Mouse (Mus musculus): ENCODE data around the gene Sik3. TPM values are rescaled to one million over a fixed set of nuclear protein-coding genes. Genes with fewer than 3 reads are reported as not detected.

Sik3 gene
- polyA plus RNA-seq, 1 experiment from 2014 or later: 3.9 TPM

- no peak for DNase-seq (ENCODE audit: low spot score)
- Histone ChIP-seq H3K36me3 (no peaks in the 10 kb centered on the region), H3K27me3 (ENCODE audit: low read depth, poor library complexity, severe bottlenecking) (peaks cover 3% of the 10 kb centered on the region), H3K27ac (replicated peaks) (no peak overlapping the region), H3K4me1 (peaks cover 5% of the 10 kb centered on the region; the same call in 1 of the 2 replicates), H3K9me3 (replicated peaks) (no peaks in the 10 kb centered on the region), H3K4me3 (no peak overlapping the region)
- WGBS: 66% methylated on average over 5 of the region's 5 CpGs
Measured at GRCm38 (mm10) chr9:46006224-46006623, 6.4 kb upstream of the Sik3 start.

- no peak overlapping the region for H3K27ac ChIP-seq (replicated peaks)
- DNase-seq (ENCODE audit: low spot score): no peak
- H3K4me1 ChIP-seq: peaks cover 26% of the 10 kb centered on the region
- H3K27me3 ChIP-seq (ENCODE audit: low read depth, poor library complexity, severe bottlenecking): peaks cover 6% of the 10 kb centered on the region
- H3K36me3 ChIP-seq: no peaks in the 10 kb centered on the region
- 71% methylated on average over 7 of the region's 7 CpGs for WGBS
- no peak overlapping the region for H3K4me3 ChIP-seq
- no peaks in the 10 kb centered on the region for H3K9me3 ChIP-seq (replicated peaks)
Measured at GRCm38 (mm10) chr9:46008931-46009668, 3.5 kb upstream of the Sik3 start.

- no peak overlapping the region for H3K27ac ChIP-seq (replicated peaks)
- no peaks in the 10 kb centered on the region for H3K9me3 ChIP-seq (replicated peaks)
- H3K27me3 ChIP-seq (ENCODE audit: low read depth, poor library complexity, severe bottlenecking): peaks cover 6% of the 10 kb centered on the region
- DNase-seq (ENCODE audit: low spot score): no peak
- no peak overlapping the region for H3K4me3 ChIP-seq
- peaks cover 32% of the 10 kb centered on the region for H3K4me1 ChIP-seq
- no peaks in the 10 kb centered on the region for H3K36me3 ChIP-seq
- 69% methylated on average over 1 of the region's 1 CpGs for WGBS
Measured at GRCm38 (mm10) chr9:46009669-46009983, 3.0 kb upstream of the Sik3 start.

- no peaks in the 10 kb centered on the region for H3K9me3 ChIP-seq (replicated peaks)
- H3K27ac ChIP-seq (replicated peaks): peak overlapping the region; percentile 98; the same call in 1 of the 2 replicates
- peak overlapping the region; percentile 98 for H3K4me3 ChIP-seq
- H3K36me3 ChIP-seq: no peaks in the 10 kb centered on the region
- WGBS: 74% methylated on average over 3 of the region's 3 CpGs
- peaks cover 6% of the 10 kb centered on the region for H3K27me3 ChIP-seq (ENCODE audit: low read depth, poor library complexity, severe bottlenecking)
- peaks cover 49% of the 10 kb centered on the region for H3K4me1 ChIP-seq
- DNase-seq (ENCODE audit: low spot score): no peak
Measured at GRCm38 (mm10) chr9:46011094-46011970, 1.3 kb upstream of the Sik3 start.

- no peak for DNase-seq (ENCODE audit: low spot score)
- Histone ChIP-seq H3K4me3 (peak overlapping the region; percentile 98), H3K4me1 (peaks cover 52% of the 10 kb centered on the region), H3K9me3 (replicated peaks) (no peaks in the 10 kb centered on the region), H3K27me3 (ENCODE audit: low read depth, poor library complexity, severe bottlenecking) (peaks cover 6% of the 10 kb centered on the region), H3K36me3 (peaks cover 1% of the 10 kb centered on the region; the same call in 1 of the 2 replicates), H3K27ac (replicated peaks) (peak overlapping the region; percentile 98)
- under 1% methylated on average over 46 of the region's 46 CpGs for WGBS
Measured at GRCm38 (mm10) chr9:46013009-46013586, 478 bp downstream of the Sik3 start.

- WGBS: 5% methylated on average over 5 of the region's 5 CpGs
- Histone ChIP-seq H3K9me3 (replicated peaks) (no peaks in the 10 kb centered on the region), H3K36me3 (peaks cover 6% of the 10 kb centered on the region; the same call in 1 of the 2 replicates), H3K27ac (replicated peaks) (peak overlapping the region; percentile 98), H3K27me3 (ENCODE audit: low read depth, poor library complexity, severe bottlenecking) (peaks cover 6% of the 10 kb centered on the region), H3K4me3 (peak overlapping the region; percentile 98), H3K4me1 (peaks cover 52% of the 10 kb centered on the region)
- no peak for DNase-seq (ENCODE audit: low spot score)
Measured at GRCm38 (mm10) chr9:46013616-46014015, 996 bp downstream of the Sik3 start.

- H3K4me3 ChIP-seq: peak overlapping the region; percentile 98
- H3K27ac ChIP-seq (replicated peaks): peak overlapping the region; percentile 49; the same call in 1 of the 2 replicates
- H3K4me1 ChIP-seq: peaks cover 52% of the 10 kb centered on the region
- peaks cover 6% of the 10 kb centered on the region for H3K27me3 ChIP-seq (ENCODE audit: low read depth, poor library complexity, severe bottlenecking)
- H3K9me3 ChIP-seq (replicated peaks): no peaks in the 10 kb centered on the region
- 1% methylated on average over 10 of the region's 10 CpGs for WGBS
- H3K36me3 ChIP-seq: peaks cover 12% of the 10 kb centered on the region
- peak; percentile 55 for DNase-seq (ENCODE audit: low spot score)
Measured at GRCm38 (mm10) chr9:46014251-46014681, 1.6 kb downstream of the Sik3 start.

GRCm38 (mm10) chr9:46015081-46015551 is 2.5 kb downstream of the Sik3 start:
- 58% methylated on average over 8 of the region's 8 CpGs for WGBS

GRCm38 (mm10) chr9:46015831-46016230 is 3.2 kb downstream of the Sik3 start:
- H3K9me3 ChIP-seq (replicated peaks): no peaks in the 10 kb centered on the region
- no peak for DNase-seq (ENCODE audit: low spot score)
- peaks cover 22% of the 10 kb centered on the region for H3K36me3 ChIP-seq
- peaks cover 52% of the 10 kb centered on the region for H3K4me1 ChIP-seq
- WGBS: 41% methylated on average over 9 of the region's 9 CpGs
- H3K27ac ChIP-seq (replicated peaks): no peak overlapping the region
- H3K4me3 ChIP-seq: no peak overlapping the region
- peaks cover 6% of the 10 kb centered on the region for H3K27me3 ChIP-seq (ENCODE audit: low read depth, poor library complexity, severe bottlenecking)

More at GRCm38 (mm10) chr9:46015081-46015551, 2.5 kb downstream of the Sik3 start:
- Histone ChIP-seq H3K27me3 (ENCODE audit: low read depth, poor library complexity, severe bottlenecking) (peaks cover 6% of the 10 kb centered on the region), H3K9me3 (replicated peaks) (no peaks in the 10 kb centered on the region), H3K36me3 (peaks cover 19% of the 10 kb centered on the region), H3K4me1 (peaks cover 52% of the 10 kb centered on the region), H3K4me3 (peak overlapping the region; percentile 98), H3K27ac (replicated peaks) (no peak overlapping the region)
- peak; percentile 13 for DNase-seq (ENCODE audit: low spot score)

- Histone ChIP-seq H3K4me3 (no peak overlapping the region), H3K9me3 (replicated peaks) (no peaks in the 10 kb centered on the region), H3K27me3 (ENCODE audit: low read depth, poor library complexity, severe bottlenecking) (peaks cover 2% of the 10 kb centered on the region), H3K27ac (replicated peaks) (no peak overlapping the region), H3K36me3 (peaks cover 28% of the 10 kb centered on the region), H3K4me1 (peaks cover 48% of the 10 kb centered on the region)
- no peak for DNase-seq (ENCODE audit: low spot score)
- 65% methylated on average over 4 of the region's 4 CpGs for WGBS
Measured at GRCm38 (mm10) chr9:46016417-46016816, 3.8 kb downstream of the Sik3 start.

- peaks cover 29% of the 10 kb centered on the region for H3K36me3 ChIP-seq
- DNase-seq (ENCODE audit: low spot score): no peak
- WGBS: 91% methylated on average over 6 of the region's 6 CpGs
- H3K27me3 ChIP-seq (ENCODE audit: low read depth, poor library complexity, severe bottlenecking): no peaks in the 10 kb centered on the region
- no peak overlapping the region for H3K4me3 ChIP-seq
- peaks cover 34% of the 10 kb centered on the region for H3K4me1 ChIP-seq
- no peaks in the 10 kb centered on the region for H3K9me3 ChIP-seq (replicated peaks)
- no peak overlapping the region for H3K27ac ChIP-seq (replicated peaks)
Measured at GRCm38 (mm10) chr9:46018316-46018715, 5.7 kb downstream of the Sik3 start.

- no peak overlapping the region for H3K4me3 ChIP-seq
- H3K36me3 ChIP-seq: peaks cover 32% of the 10 kb centered on the region
- H3K27ac ChIP-seq (replicated peaks): no peak overlapping the region
- WGBS: 89% methylated on average over 6 of the region's 6 CpGs
- H3K9me3 ChIP-seq (replicated peaks): no peaks in the 10 kb centered on the region
- H3K27me3 ChIP-seq (ENCODE audit: low read depth, poor library complexity, severe bottlenecking): no peaks in the 10 kb centered on the region
- DNase-seq (ENCODE audit: low spot score): no peak
- H3K4me1 ChIP-seq: peaks cover 17% of the 10 kb centered on the region
Measured at GRCm38 (mm10) chr9:46019975-46020374, 7.4 kb downstream of the Sik3 start.

Measured in midbrain, embryonic 10.5 days (tissue).